Mouse (Mus musculus) cerebellum, postnatal 36 days (tissue): ENCODE results near the gene Efna1.

Experiments used
- DNase-seq, 2 experiments: peaks; one replicate each; pipeline ENCODE4 v3.0.0; 2021 to 2022; ENCODE audit warnings: mixed read lengths in 2 of 2

Gene Efna1

DNA sequence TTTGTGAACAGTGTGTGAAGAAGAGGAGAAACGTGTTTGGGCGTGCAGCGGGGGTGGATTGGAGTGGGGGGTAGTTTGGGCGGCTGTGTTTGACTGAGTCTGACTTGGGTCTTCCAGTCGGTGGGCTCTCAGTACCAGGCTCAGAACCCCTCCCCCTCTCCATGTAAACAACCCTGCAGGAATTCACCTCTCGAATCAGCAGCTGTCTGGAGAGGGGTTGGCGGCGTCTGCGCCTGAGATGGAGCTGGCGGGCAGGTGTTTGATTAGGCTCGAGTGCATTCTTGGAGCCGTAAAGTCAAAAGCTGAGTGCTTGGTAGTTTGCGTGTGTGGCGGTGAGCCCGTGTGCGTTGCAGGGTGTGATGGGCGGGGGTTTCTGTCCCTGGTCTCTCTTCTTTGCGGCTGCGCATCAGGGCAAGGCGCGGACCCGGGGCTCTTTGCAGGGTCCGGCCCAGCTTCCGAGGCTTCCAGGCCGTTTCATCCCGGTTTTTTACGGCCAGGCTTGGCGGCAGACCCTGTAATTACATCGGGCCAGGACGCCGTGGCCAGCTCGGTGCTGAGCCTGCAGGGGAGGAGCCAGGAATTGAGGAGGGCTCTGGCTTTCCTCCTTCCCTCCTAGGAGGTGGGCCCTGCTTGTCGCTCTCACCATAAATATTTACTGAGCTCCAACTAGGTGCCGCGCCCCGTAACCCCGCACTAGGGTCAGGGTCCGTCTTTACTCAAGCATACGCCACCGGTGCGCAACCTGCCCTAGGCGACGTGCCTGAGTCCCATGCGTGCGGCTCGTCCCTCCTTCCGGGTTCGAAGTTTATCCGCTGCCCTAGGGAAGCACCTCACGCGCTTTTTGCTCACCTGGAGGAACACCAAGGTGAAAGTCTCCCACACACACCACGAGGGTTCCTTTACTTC lies at the start of gene Efna1:
Gene Efna1, minus strand, starts transcription at position 537 of the 906 bp plus-strand sequence.
- peak; percentile 37 to 44 for DNase-seq

GRCm38 (mm10) chr3:89330346-89330745 lies 49.4 kb upstream of the Efna1 start:
- no peak for DNase-seq

DNA sequence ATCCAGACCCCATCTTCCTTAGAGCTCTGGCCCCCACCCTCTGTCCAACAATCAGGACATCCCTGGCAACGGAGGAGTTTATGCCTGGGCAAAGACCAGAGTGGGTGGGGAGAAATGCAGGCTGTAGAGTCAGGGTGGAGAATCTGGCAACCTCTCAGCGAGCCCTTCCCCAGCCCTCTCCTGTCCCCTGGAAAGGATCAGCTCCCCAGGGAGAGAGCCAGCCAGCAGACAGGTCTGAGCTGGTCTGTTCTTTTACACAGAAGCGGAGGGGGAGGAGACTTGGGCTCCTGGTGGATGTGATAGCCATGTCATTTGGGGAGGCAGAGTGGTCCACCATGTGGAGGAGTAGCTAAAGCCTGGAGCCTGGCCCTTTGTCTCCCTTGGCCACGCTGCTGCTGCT lies 47.7 kb upstream of the Efna1 start:
- no peak for DNase-seq

- DNase-seq = no peak
These were observed 46.5 kb upstream of the Efna1 start for GRCm38 (mm10) chr3:89327371-89327870.

DNA sequence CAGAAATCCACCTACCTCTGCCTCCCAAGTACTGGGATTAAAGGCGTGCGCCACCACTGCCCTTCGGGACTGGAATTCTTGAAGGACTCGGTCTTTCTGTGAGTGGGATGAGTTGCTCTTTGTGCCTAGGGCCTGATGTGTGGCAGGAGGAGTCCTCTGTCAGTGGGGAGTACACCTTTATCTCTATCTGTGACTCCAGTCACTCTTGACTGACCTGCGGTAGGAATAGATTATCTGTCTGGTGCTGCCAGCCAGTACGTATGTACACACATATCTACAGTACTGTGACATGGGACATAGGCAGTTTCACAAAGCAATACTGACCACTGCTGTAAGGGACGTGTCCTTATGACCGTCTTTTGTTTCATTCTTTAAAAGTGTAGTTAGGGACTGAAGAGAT lies 44.9 kb upstream of the Efna1 start:
- no peak for DNase-seq

DNA sequence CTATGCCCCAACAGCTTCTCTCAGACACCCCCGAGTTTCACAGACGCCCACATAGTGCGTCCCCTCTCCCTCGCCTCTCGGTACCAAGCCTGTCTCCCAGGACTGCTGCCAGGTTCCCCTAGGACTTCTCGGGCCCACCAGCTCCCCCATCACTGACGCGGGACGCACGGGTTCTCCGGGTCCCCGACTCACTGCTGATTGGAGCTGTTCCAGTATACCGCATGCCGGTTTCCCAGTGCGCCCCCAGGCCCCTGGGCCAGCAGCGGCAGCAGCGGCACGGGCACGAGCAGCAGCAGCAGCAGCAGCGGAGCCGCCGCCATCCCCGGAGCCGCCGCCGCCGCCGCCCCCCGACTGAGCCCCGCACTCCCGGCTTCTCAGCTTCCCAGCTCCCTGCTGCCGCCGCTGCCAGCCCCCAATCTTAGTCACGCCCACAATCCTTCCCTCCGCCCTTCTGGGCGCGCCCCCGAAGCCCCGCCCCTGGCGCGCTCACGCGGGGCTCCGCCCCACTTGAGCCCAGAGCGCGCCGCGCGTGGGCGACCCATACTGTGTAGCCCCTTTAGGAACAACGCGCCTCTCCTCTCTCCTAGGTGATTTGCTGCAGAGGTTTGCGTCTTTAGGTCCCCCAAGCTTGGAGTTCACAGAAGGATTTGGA lies 41.7 kb upstream of the Efna1 start, which contains the start of gene Efna3:
Gene Efna3, minus strand, starts transcription at position 452 of the 652 bp plus-strand sequence.
- peak; percentile 45 to 52 for DNase-seq

DNA sequence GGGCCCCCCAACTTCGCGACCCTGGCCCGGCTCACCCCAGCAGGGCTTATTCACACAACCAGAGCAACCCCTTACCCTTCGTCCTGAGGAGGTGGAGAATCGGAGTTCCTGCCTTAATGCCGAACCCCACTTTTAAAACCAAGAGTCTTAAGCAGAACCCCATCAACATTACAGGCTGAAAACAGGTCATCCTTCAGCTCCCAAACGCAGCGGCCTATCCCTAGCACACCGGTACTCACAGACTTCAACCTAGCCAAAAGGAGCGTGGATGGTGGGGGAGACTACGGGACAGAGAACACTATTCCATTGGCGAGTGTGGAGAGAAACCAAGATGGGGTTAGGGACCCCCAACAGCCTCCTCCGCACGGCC lies 41.2 kb upstream of the Efna1 start:
- no peak for DNase-seq

DNA sequence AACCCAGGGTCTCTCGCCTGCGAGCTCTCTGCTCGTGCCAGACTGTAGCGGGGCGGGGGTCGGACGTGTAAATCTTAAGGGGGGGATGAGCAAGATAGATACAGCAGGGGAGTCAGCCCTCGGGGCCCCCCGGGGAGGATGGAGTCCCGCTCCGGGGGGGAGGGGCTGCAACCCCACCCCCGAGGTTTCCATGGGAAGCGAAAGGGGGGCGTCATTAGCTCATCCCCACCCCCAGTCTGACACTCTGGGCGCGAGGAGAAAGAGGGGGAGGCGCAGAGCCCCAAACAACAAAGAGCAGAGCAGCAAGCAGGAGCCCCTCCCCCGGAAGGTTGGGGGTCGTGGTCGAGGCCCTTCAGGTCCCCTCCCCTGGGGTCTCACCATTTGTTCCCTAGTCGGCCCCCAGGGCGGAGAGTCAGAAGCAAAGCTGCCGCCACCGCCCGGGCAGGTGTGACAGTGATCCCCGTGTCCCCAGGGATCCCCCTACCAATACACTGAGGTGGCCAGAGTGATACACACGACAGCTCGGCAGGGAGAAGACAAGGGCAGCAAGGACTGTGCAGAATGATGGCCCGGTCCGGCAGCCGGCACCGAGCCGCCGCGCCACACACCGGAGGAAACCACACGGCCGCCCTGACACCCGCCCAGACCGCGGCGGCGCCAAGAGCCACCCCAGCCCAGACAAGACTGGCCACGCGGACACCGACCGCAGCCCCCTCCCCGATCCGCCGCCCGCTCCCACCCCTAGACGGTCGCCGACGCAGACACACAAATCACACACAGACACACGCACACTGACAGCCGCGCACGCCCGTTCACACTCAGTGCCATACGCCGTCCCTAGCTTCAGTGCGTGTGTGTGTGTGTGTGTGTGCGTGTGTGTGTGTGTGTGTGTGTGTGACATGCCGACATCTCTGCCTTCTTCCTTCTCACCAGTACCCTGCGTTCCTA lies 40.5 kb upstream of the Efna1 start:
- no peak for DNase-seq

GRCm38 (mm10) chr3:89320581-89321182 lies 39.7 kb upstream of the Efna1 start:
- no peak for DNase-seq

DNA sequence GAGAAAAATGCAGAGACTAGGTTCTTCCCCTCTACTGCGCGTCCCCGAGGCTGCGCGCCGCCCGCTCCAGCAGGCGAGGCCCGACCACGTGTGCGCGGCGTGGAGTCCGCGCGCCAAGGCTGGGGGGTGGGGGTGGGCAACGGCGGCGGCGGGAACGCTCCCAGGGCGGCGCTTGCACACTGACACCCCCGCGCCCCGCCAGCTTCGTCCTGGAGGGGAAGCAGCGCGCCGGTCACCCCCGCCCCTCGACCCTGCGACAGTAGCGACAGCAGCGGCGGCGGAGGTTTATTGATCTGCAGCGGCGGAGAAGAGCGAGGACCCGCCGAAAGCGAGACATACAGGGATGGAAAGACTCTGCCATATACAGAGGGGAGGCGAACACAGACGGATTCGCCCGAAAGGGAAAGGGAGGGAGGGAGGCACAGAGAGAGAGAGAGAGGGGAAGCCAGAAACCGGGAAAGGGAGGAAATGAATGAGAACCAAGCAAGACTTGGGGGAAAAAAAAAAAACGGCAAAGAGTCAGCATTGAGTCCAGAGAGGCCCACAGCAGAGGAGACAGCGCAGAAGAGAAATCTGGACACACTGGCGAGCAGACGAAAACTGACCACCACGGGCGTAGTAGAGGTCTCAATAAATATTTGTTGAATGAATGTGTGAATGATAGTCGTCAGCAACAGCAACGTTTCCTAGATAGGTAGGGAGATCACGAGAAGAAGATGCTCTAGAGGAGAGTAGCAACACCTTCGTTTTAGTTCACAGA lies 38.8 kb upstream of the Efna1 start:
- no peak for DNase-seq

- no peak for DNase-seq
These were observed 38.1 kb upstream of the Efna1 start for GRCm38 (mm10) chr3:89318971-89319590.

GRCm38 (mm10) chr3:89318316-89318715 lies 37.4 kb upstream of the Efna1 start:
- no peak for DNase-seq

DNA sequence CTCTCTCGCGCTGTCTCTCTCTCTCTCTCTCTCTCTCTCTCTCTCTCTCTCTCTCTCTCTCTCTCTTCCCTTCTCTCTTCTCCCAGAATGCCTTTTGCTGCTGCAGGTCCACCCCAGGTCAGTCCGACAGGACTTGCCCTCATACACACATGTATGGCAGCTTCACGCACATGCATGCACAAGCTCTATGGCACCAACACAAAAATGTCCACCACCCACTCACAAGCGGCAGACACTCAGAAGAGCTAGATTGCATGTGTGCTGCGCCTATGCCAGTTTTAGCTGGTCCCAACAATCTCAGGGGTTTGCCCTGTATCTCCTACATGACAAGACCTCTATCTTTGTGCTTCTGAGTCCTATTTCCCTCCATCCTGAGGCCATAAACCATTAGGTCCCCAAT lies 36.3 kb upstream of the Efna1 start:
- DNase-seq = no peak

- peak; percentile 86 to 90 for DNase-seq
These were observed 35.9 kb upstream of the Efna1 start for GRCm38 (mm10) chr3:89316833-89317232.

- DNase-seq = no peak
These were observed 35.2 kb upstream of the Efna1 start for GRCm38 (mm10) chr3:89315930-89316831.

GRCm38 (mm10) chr3:89315195-89315929 lies 34.4 kb upstream of the Efna1 start:
- peak; percentile 76 to 80 for DNase-seq

DNA sequence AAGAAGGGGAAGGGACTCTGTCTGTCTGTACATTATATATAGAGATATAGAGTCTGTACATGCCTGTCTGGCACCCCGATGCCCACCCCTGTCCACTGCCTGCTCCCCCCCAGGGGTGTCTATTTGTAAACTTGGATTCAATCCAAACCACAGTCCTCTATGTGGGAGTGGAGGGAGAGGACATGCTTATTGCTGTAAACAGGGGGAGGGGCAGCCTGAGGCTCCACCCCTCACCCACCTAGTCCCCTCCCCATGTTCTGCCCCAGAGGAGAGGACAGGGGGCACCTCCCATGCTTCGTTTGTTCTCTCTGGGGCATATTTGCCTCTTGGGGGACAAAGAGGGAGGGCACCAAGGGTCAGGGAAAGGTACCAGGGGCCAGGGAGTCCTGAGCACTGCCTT lies 33.8 kb upstream of the Efna1 start:
- no peak for DNase-seq

GRCm38 (mm10) chr3:89314340-89314739 lies 33.4 kb upstream of the Efna1 start:
- DNase-seq = no peak

DNA sequence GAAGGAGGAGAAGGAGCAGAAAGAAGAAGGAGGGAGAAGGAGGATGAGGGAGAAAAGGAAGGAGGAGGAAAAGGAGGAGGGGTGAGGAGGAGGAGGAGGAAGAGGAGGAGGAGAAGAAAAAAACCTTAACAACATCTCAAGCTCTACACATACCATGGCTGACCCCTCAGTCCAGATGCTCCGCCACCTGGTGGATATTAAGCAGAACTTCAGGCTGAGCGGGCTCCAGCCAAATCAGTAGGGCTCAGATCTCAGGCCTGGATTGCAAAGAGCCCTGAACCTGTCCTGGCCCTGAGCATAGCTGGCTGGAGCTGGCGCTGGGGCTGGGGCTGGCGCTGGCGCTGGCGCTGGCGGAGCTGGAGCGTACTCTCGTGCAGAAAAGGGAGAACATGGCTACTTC lies 27.1 kb upstream of the Efna1 start:
- DNase-seq = peak; percentile 67 to 70
